Mouse (Mus musculus) E14TG2a.4 (cell line): ENCODE measurements at regions not wholly inside any gene's neighbourhood (a gene's known extent, or its start where the extent isn't known, plus 50 kb on each side); places are given as distances from the start of the nearest gene placed in this dataset.

Experiments used
- CTCF ChIP-seq: conservative IDR thresholded peaks from 2 replicates; pipeline ENCODE4 v1.5.1; 2014; ENCODE audit warnings: low read length
- POU5F1 ChIP-seq: IDR thresholded peaks from 2 replicates; pipeline ENCODE4 v1.6.1; 2014; ENCODE audit warnings: low read length, borderline replicate concordance

DNA sequence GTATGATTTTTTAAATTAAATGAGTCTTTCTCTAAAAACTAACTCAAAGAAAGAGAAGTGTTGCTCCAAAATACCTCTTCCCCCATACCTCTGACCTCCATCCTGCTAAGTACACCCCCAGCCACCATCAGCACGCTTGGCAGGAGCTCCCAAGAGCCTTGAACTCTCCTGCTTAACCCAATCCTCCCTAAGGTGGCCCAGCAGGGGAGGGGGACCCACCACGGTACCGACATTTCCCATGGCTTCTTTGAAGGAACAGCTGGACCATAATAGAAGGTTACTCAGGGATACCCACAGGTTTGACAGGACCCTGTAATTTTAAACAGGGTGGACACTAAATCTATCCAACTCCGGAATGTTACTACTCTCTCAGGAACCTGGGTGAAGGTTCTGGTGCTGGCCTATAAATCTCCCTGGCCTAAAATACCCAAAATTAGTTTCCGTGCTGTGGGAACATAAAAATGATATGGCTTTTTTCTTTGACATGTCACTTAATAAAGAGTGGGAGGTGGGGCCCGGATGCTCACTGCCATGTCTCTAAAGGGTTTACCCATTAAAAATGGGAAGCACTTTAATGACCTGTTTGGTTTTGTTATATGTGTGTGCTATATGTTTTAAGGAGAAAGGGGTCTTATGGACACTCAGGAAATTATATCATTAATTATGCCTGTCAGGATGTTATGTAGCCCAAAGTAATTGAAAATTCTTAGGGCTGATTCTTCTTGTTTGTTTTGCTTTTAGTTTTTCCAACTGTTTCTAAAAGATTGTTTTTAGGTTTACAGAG is 185.8 kb upstream of the Gdnf start:
- TF ChIP-seq CTCF (no peak), POU5F1 (no peak)
